Mouse (Mus musculus) cerebellum, postnatal 36 days (tissue): ENCODE results near the gene Ano6.

Source experiments
- DNase-seq, 2 experiments: peaks; one replicate each; pipeline ENCODE4 v3.0.0; 2021 to 2022; ENCODE audit warnings: mixed read lengths in 2 of 2

The Ano6 gene

GRCm38 (mm10) chr15:95769576-95769975 lies 21.1 kb upstream of the Ano6 start:
- DNase-seq, result no peak

DNA sequence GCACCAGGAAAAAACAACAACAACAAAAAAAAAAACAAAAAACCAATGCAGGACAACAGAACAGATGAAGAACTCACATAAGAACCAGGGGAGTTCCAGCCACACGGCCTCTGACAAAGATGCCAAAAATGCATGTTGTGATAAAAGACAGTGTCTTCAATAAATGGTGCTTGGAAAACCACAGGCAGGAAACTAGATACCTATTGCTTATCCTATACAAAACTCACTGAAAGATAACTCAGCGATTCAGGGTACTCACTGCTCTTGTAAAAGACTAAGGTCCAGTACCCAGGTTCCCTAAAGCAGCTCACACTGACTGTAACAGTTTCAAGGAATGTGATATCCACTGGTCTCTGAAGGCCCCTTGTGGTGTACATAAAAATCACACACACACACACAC lies 20.3 kb upstream of the Ano6 start:
- DNase-seq, result no peak

- no peak for DNase-seq
These were observed 18.3 kb upstream of the Ano6 start for GRCm38 (mm10) chr15:95772374-95772773.

- DNase-seq, result peak; percentile 44 to 45
These were observed 17.5 kb upstream of the Ano6 start for GRCm38 (mm10) chr15:95772861-95773836.

DNA sequence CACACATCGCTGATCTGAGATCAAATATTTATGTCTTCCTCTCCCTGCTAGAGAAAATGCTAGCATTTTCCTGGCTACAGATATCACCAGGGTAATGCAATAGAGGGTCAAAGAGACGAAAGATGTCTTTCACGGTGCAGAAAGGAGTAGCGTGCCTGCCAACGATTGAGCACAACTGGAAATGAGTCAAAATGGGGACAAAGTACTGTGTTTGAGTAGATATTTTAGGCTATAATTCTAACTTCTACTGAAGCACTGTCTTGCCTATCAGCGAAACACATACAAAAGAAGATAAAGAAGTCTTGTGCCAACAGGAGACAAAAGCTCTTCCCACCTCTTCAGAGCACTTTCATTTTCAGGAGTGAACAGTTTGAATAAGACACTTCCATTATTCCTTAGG lies 16.4 kb upstream of the Ano6 start:
- DNase-seq, result no peak

DNA sequence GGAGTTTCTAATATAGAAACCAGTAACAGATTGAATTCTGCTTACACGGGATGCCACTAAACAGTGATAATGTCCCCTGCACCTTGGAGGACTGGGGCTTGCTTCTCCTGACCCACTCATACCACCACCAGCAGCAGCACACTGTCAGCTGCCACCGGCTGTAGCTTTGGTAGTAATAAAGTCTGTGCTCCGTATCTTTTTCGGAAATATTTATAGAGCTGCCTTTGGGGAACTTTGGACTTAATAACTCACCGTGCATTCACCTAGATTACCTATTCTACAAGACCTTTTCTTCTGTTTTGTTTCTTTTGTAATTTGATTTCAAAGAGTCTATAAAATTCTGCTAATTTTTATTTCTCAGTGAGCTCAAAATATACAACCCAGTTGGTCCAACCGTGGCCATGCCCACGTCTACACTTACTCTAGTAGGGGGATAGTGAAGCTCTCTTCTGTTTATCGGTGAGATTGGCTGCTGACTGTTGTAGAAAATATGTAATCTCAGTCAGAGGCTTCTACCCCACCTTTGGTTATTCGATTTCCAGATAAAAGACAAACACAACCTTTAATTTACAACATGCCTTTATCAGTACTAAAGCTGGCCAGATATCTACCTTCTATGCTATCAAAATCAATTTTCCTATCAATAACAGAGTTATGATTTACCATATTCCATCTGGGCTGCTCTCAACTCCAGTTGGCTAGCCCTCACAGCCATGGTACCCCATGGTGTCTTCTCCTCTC lies 15.8 kb upstream of the Ano6 start:
- DNase-seq, result no peak

GRCm38 (mm10) chr15:95777743-95778142 lies 12.9 kb upstream of the Ano6 start:
- DNase-seq, result no peak

GRCm38 (mm10) chr15:95778710-95779109 lies 11.9 kb upstream of the Ano6 start:
- DNase-seq, result no peak

- no peak for DNase-seq
These were observed 4.0 kb upstream of the Ano6 start for GRCm38 (mm10) chr15:95786624-95787023.

DNA sequence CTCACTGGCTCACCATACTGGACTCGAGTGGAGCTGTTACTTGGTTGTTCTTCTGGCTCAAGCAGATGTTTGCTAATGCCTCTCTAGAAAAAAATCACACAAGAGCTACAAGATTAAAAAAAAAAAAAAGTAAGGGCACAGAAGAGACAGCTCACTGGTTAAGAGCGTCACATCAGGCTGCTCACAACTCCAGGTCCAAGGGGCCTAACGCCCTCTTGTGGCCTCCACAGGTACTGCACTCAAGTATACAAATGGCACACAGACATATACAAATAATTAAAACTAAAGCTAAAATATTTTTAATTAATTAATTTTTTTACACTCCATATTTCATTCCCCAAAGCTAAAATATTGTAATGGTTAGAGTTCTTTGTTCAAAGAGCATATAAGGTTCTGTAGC lies 3.1 kb upstream of the Ano6 start:
- DNase-seq, result no peak

GRCm38 (mm10) chr15:95789562-95790528 lies 798 bp upstream of the Ano6 start:
- peak in 1 of 2 experiments; percentile 14 for DNase-seq

- DNase-seq, result no peak
These were observed 623 bp downstream of the Ano6 start for GRCm38 (mm10) chr15:95791141-95791791.

DNA sequence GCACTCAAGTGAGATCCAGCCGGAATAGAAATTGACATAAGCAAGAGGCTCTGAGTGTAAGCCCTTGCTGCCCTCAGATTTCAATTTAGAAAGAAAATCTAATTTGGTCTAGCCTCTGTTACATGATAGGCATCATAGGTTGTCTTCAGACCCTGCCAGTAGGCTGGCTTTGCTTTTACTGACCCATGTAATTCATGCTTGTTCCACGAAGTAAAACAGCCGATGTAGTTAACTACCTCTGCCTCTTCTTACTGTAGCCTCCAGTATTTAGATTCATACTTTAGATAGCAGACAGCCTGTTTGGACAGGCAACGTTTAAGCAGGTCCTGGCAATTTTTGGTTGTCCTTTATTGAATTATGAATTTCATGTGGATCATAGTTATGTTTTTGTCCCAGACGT lies 1.2 kb downstream of the Ano6 start:
- DNase-seq, result no peak

DNA sequence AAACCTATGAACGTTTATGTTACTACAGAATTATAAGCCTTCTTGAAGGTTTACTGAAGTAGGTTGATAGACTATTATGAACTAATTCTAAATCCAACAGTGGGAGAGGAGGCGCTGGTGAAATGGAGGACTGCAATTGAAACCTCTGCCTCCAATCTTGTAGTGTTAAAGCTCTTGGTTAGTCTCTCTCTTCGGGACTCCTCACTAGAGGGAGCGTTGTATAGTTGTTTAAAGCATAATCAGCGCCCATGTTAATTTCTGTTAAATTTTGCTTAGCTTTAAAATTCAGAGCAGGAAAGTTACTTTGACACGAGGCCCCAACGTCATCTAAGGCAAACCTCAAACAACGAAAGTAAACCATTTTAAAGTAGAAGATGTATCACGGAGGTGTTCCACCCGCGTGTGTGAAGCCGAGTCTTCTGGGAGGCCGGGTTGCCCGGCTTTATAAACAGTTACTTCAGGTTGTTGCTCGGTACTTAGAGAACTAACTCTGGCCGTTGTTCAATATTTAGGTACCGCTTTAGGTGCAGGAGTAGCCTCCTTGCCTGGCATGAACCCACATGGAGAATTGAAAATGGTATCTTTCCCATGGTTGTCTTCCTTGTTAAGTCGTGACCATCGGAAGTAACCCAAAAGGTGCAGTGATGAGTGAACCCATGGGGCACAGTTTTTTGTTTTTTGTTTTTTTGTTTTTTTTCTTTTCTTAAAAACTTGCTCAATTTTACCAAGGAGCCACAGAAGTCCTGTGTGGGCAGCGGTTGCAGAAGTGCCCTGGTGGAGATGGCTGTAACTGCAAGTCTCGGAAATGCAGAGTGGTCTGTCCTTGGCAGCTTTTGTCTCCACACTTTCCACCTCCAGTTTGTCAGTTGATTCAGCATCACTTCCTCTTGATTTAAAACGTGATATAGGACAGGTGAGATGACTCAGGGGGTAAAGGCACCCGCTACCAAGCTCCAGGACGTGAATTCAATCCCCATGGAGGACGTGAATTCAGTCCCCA lies 1.9 kb downstream of the Ano6 start:
- DNase-seq, result no peak

- no peak for DNase-seq
These were observed 3.3 kb downstream of the Ano6 start for GRCm38 (mm10) chr15:95793748-95794491.

DNA sequence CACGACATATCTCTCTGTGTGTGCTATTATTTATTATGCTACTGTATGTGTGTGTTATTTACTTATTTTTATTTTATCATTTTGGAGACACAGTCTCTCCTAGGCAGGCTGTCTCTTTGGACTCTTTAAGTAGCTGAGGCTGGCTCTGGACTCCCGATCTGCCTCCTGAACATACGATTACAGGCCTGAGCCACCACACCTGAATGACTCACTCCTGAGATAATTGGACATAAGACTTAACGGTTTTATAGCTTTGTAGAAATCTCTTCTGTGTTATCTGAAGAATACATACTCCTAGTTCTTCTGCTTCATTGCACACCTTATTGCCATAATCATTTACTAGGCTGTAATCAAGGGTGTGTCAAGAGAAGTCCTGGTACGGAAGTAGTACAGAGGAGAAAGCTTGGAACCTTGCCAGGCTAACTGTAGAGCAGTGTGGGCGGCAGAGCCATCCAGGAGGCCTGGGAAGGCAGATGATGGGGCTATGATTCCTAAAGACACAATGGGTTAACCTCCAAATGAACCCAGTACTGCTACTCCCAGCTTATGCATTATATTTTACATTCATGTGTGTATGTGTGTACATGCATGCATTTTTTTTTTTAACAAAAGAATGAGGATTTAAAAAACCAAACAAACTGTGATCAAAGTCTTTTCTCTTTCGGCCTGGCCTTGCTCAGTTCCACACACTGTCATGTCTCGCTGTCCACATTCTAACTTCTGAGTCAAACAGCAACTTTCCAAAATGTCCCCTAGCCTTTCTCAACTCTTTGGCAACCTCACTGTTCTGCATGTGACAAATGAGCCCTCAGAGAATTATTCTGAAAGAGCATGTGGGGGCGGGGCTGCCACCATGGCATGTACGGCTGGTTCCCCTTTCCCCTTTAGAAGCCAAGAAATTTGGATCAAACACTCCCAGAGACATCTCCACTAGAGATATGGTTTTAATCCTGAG lies 4.2 kb downstream of the Ano6 start:
- DNase-seq, result no peak

DNA sequence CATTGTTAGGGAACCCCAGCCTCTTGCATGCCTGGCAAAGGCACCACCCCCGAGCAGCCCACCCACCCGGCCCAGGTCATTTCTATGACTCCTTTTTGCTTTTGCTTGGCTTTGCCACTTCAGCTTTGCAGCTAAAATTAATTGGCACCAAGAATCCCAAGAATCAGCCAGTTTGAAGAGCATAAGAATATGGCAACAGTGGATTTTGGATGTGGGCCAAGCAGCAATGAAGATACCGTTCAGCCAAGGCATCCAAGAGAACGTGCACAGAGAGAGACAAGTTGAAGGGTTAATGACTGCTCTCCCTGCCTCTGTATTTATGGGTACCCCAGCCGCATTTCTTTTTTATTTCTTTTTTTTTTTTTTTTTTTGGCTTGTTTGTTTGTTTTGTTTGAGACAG lies 5.4 kb downstream of the Ano6 start:
- DNase-seq, result no peak

DNA sequence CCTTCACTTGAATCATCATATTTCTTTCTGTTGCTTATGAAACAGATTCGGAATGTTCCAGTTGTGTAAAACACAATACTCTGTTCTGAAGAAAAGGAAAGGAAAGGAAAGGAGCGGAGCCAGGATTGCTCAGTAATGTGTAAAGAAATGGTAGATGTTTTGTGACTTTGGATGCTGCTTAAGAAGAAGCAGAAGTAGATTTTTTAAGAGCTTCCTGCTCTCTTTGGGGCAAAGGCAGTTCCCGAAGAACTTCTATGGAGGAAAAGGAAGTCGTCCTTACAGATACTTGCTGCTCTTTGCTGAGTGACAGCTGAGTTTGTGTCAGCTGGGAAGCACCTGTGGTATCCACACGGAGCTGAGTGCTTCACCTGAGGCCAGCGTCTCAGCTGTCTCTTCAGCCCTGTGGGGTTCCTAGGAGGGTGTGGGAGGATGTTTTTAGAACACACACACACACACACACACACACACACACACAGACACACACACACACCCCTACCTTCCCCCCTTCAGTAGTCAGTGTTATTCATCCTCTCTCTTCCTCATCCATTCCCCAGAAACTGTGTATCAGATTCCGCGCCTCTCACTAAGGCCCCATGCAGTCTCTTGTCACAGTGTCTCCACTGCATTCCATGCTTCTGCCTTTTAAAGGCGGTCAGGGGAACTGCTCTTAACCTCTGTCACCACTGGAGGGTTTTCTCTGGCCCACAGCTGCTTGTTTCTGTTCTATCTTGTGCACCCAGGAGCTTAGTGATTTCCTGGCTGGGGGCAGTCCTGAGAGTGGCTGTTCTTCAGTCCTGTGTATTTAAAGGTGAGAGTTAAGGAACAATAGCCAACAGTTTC lies 6.7 kb downstream of the Ano6 start:
- no peak for DNase-seq
